Mouse (Mus musculus): ENCODE data around the gene Abce1. TPM values are rescaled to one million over a fixed set of nuclear protein-coding genes. Genes with fewer than 3 reads are reported as not detected.
"Not testable (repeated sequence)": the region's sequence is repeated elsewhere in the genome, so short reads cannot be mapped to it uniquely, and the experiment has no call there.

The Abce1 gene
- polyA plus RNA-seq, 1 experiment = 19.6 TPM

DNA sequence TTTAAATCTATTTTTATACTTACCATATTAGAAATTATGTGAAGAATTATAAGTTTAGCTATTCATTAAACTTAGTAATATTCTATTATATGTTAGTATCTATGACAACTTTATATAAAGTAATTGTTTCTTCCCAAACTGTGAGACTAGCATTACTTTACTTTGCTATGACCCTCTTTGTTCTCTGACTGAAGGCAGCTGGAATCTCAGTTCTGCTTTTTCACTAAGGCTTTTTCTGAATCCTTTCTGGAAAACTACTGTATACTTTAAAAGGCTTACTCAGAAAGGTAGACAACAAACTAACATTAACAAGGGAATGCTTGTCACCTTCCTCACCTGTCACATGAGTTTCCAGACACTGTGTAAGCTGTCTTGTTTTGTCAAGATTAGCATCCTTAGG is 11.8 kb upstream of the Abce1 start:
- Histone ChIP-seq H3K4me1 (ENCODE audit: control insufficient read depth, insufficient read depth, low read length) (no peaks in the 10 kb centered on the region), H3K36me3 (ENCODE audit: control insufficient read depth, insufficient read depth, low read length) (no peaks in the 10 kb centered on the region; the same call in 1 of the 2 replicates), H3K27me3 (ENCODE audit: control insufficient read depth, insufficient read depth, low read length) (no peaks in the 10 kb centered on the region), H3K4me3 (ENCODE audit: control insufficient read depth, low read depth, low read length) (no peak overlapping the region), H3K27ac (ENCODE audit: control insufficient read depth, insufficient read depth, low read depth, low read length) (no peak overlapping the region)
- TF ChIP-seq POLR2A (IDR thresholded peaks at IDR 0.05; ENCODE audit: control insufficient read depth, low read depth, low read length) (no peak), CTCF (IDR thresholded peaks at IDR 0.05; ENCODE audit: control insufficient read depth, insufficient read depth, insufficient replicate concordance, low read depth, low read length) (no peak)

DNA sequence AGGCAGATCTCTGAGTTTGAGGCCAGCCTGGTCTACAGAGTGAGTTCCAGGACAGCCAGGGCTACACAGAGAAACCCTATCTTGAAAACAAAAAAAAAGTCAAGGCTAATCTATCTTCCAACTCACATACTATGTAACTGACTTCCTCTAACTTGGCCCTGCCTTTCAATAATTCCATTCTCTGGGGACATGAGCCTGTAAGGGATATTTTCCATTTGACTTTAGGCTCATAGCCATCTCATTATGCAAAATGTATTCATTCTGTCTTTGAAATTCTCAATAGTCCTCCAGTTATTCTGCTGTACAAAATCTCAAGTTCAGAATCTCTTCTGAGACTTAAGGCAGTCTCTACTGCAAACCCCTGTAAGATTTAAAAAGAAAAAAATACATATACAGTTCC is 10.0 kb upstream of the Abce1 start:
- no peaks in the 10 kb centered on the region for H3K27me3 ChIP-seq (ENCODE audit: control insufficient read depth, insufficient read depth, low read length)
- no peak overlapping the region for H3K4me3 ChIP-seq (ENCODE audit: control insufficient read depth, low read depth, low read length)
- no peaks in the 10 kb centered on the region; the same call in 1 of the 2 replicates for H3K36me3 ChIP-seq (ENCODE audit: control insufficient read depth, insufficient read depth, low read length)
- TF ChIP-seq CTCF (IDR thresholded peaks at IDR 0.05; ENCODE audit: control insufficient read depth, insufficient read depth, insufficient replicate concordance, low read depth, low read length) (no peak), POLR2A (IDR thresholded peaks at IDR 0.05; ENCODE audit: control insufficient read depth, low read depth, low read length) (no peak)
- H3K27ac ChIP-seq (ENCODE audit: control insufficient read depth, insufficient read depth, low read depth, low read length) = no peak overlapping the region
- H3K4me1 ChIP-seq (ENCODE audit: control insufficient read depth, insufficient read depth, low read length) = no peaks in the 10 kb centered on the region

GRCm38 (mm10) chr8:79712676-79713075 is 1.1 kb upstream of the Abce1 start:
- Histone ChIP-seq H3K4me1 (ENCODE audit: control insufficient read depth, insufficient read depth, low read length) (no peaks in the 10 kb centered on the region), H3K27me3 (ENCODE audit: control insufficient read depth, insufficient read depth, low read length) (no peaks in the 10 kb centered on the region), H3K27ac (ENCODE audit: control insufficient read depth, insufficient read depth, low read depth, low read length) (no peak overlapping the region), H3K4me3 (ENCODE audit: control insufficient read depth, low read depth, low read length) (peak overlapping the region; percentile 32), H3K36me3 (ENCODE audit: control insufficient read depth, insufficient read depth, low read length) (0 out of 2 replicates have a peak, but pooled peaks cover 1% of the 10 kb centered on the region)
- TF ChIP-seq CTCF (IDR thresholded peaks at IDR 0.05; ENCODE audit: control insufficient read depth, insufficient read depth, insufficient replicate concordance, low read depth, low read length) = no peak
- TF ChIP-seq POLR2A (IDR thresholded peaks at IDR 0.05; ENCODE audit: control insufficient read depth, low read depth, low read length) = no peak

GRCm38 (mm10) chr8:79706687-79707086 is 4.9 kb downstream of the Abce1 start:
- Histone ChIP-seq H3K4me1 (ENCODE audit: control insufficient read depth, insufficient read depth, low read length) (no peaks in the 10 kb centered on the region), H3K4me3 (ENCODE audit: control insufficient read depth, low read depth, low read length) (no peak overlapping the region), H3K27me3 (ENCODE audit: control insufficient read depth, insufficient read depth, low read length) (no peaks in the 10 kb centered on the region), H3K27ac (ENCODE audit: control insufficient read depth, insufficient read depth, low read depth, low read length) (no peak overlapping the region), H3K36me3 (ENCODE audit: control insufficient read depth, insufficient read depth, low read length) (peaks cover 1% of the 10 kb centered on the region; the same call in 1 of the 2 replicates)
- TF ChIP-seq CTCF (IDR thresholded peaks at IDR 0.05; ENCODE audit: control insufficient read depth, insufficient read depth, insufficient replicate concordance, low read depth, low read length) (no peak), POLR2A (IDR thresholded peaks at IDR 0.05; ENCODE audit: control insufficient read depth, low read depth, low read length) (no peak)

DNA sequence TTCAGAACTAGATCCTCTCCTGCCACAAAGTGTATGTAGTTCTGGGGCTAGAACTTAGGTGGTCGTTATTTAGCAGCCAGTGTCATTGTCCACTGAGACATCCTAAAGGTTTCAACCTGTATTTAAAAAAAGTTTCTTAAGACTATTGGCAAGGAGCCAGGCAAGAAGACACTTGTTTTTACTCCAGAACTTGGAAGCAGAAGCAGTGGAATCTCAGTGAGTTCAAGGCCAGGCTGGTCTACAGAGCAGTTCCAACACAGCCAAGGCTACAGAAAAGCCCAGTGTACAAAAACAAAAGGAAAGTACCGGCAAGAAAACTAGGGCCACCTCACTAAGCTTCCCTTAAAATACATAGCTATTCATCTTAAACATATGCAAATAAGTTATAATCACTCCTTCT is 19.0 kb downstream of the Abce1 start:
- no peak overlapping the region for H3K4me3 ChIP-seq (ENCODE audit: control insufficient read depth, low read depth, low read length)
- H3K27ac ChIP-seq (ENCODE audit: control insufficient read depth, insufficient read depth, low read depth, low read length) = no peak overlapping the region
- no peaks in the 10 kb centered on the region for H3K4me1 ChIP-seq (ENCODE audit: control insufficient read depth, insufficient read depth, low read length)
- TF ChIP-seq POLR2A (IDR thresholded peaks at IDR 0.05; ENCODE audit: control insufficient read depth, low read depth, low read length) (no peak), CTCF (IDR thresholded peaks at IDR 0.05; ENCODE audit: control insufficient read depth, insufficient read depth, insufficient replicate concordance, low read depth, low read length) (no peak)
- peaks cover 1% of the 10 kb centered on the region; the same call in 1 of the 2 replicates for H3K36me3 ChIP-seq (ENCODE audit: control insufficient read depth, insufficient read depth, low read length)
- H3K27me3 ChIP-seq (ENCODE audit: control insufficient read depth, insufficient read depth, low read length) = no peaks in the 10 kb centered on the region

- not testable (repeated sequence) for H3K27ac ChIP-seq (ENCODE audit: control insufficient read depth, insufficient read depth, low read depth, low read length); H3K4me1 ChIP-seq (ENCODE audit: control insufficient read depth, insufficient read depth, low read length); H3K27me3 ChIP-seq (ENCODE audit: control insufficient read depth, insufficient read depth, low read length); H3K4me3 ChIP-seq (ENCODE audit: control insufficient read depth, low read depth, low read length); H3K36me3 ChIP-seq (ENCODE audit: control insufficient read depth, insufficient read depth, low read length)
These were observed 25.6 kb downstream of the Abce1 start for GRCm38 (mm10) chr8:79685927-79686326.

- Histone ChIP-seq H3K27me3 (ENCODE audit: control insufficient read depth, insufficient read depth, low read length) (no peaks in the 10 kb centered on the region), H3K4me3 (ENCODE audit: control insufficient read depth, low read depth, low read length) (no peak overlapping the region; the same call in 1 of the 2 replicates), H3K36me3 (ENCODE audit: control insufficient read depth, insufficient read depth, low read length) (no peaks in the 10 kb centered on the region), H3K27ac (ENCODE audit: control insufficient read depth, insufficient read depth, low read depth, low read length) (no peak overlapping the region), H3K4me1 (ENCODE audit: control insufficient read depth, insufficient read depth, low read length) (no peaks in the 10 kb centered on the region)
- TF ChIP-seq CTCF (IDR thresholded peaks at IDR 0.05; ENCODE audit: control insufficient read depth, insufficient read depth, insufficient replicate concordance, low read depth, low read length) = no peak
- TF ChIP-seq POLR2A (IDR thresholded peaks at IDR 0.05; ENCODE audit: control insufficient read depth, low read depth, low read length) = no peak
These were observed 30.6 kb downstream of the Abce1 start for GRCm38 (mm10) chr8:79680965-79681364.

GRCm38 (mm10) chr8:79680555-79680954 is 31.0 kb downstream of the Abce1 start:
- Histone ChIP-seq H3K27me3 (ENCODE audit: control insufficient read depth, insufficient read depth, low read length) (no peaks in the 10 kb centered on the region), H3K4me3 (ENCODE audit: control insufficient read depth, low read depth, low read length) (peak overlapping the region; percentile 77), H3K36me3 (ENCODE audit: control insufficient read depth, insufficient read depth, low read length) (no peaks in the 10 kb centered on the region), H3K4me1 (ENCODE audit: control insufficient read depth, insufficient read depth, low read length) (no peaks in the 10 kb centered on the region), H3K27ac (ENCODE audit: control insufficient read depth, insufficient read depth, low read depth, low read length) (no peak overlapping the region)
- TF ChIP-seq CTCF (IDR thresholded peaks at IDR 0.05; ENCODE audit: control insufficient read depth, insufficient read depth, insufficient replicate concordance, low read depth, low read length) = no peak
- no peak for TF ChIP-seq POLR2A (IDR thresholded peaks at IDR 0.05; ENCODE audit: control insufficient read depth, low read depth, low read length)

DNA sequence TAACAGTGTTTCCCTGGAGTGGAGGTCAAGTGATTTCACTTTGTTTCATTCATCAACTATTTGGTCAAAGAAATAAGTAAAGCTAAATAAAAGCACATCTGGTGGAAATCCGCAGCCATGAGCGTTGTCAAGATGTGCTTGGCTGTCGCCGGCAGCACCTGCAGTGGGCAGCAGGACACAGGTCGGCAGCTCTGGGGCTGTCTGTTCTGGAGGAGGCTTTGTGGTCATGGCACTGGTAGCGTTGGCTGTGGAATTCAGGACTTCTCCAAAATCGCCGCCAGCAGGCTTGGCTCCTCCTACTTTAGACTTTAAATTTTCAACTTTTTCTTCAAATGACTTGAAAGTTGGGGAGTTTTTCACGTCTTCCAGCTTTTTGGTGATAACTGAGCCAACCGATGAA is 31.5 kb downstream of the Abce1 start:
- not testable (repeated sequence) for H3K4me1 ChIP-seq (ENCODE audit: control insufficient read depth, insufficient read depth, low read length); H3K27ac ChIP-seq (ENCODE audit: control insufficient read depth, insufficient read depth, low read depth, low read length); H3K27me3 ChIP-seq (ENCODE audit: control insufficient read depth, insufficient read depth, low read length); H3K36me3 ChIP-seq (ENCODE audit: control insufficient read depth, insufficient read depth, low read length)
- H3K4me3 ChIP-seq (ENCODE audit: control insufficient read depth, low read depth, low read length) = peak overlapping the region; percentile 77
